Mouse (Mus musculus) thymus, adult 2 months (tissue): Measurements from ENCODE around the gene Mrs2. TPM values are rescaled to one million over a fixed set of nuclear protein-coding genes. Genes with fewer than 3 reads are reported as not detected.
"Not testable (repeated sequence)": the region's sequence is repeated elsewhere in the genome, so short reads cannot be mapped to it uniquely, and the experiment has no call there.

Source experiments
- DNase-seq: peaks from one replicate; pipeline ENCODE4 v3.0.0; 2021
- H3K27ac ChIP-seq: fragments of 200-500 bp; 2 replicates; pipeline ENCODE4 v1.5.1; 2012; ENCODE audit warnings: low read length, control low read depth; ENCODE audit not compliant: control insufficient read depth, insufficient read depth
- H3K27me3 ChIP-seq: fragments of 200-500 bp; 2 replicates; pipeline ENCODE4 v1.6.1; 2012; ENCODE audit warnings: mild to moderate bottlenecking, low read length, moderate library complexity, mixed read lengths; ENCODE audit not compliant: control insufficient read depth, insufficient read depth
- H3K36me3 ChIP-seq: fragments of 200-500 bp; 2 replicates; pipeline ENCODE4 v1.6.1; 2012; ENCODE audit warnings: mild to moderate bottlenecking, low read length, moderate library complexity; ENCODE audit not compliant: control insufficient read depth, insufficient read depth
- H3K4me1 ChIP-seq: fragments of 200-500 bp; replicated peaks from 2 replicates; pipeline ENCODE4 v1.6.1; 2012; ENCODE audit warnings: low read length; ENCODE audit not compliant: control insufficient read depth, insufficient read depth
- H3K4me3 ChIP-seq: fragments of 200-500 bp; 2 replicates; pipeline ENCODE4 v1.5.1; 2012; ENCODE audit warnings: mild to moderate bottlenecking, low read length, control low read depth, moderate library complexity; ENCODE audit not compliant: control insufficient read depth, insufficient read depth
- CTCF ChIP-seq: fragments of 200-500 bp; IDR thresholded peaks from 2 replicates; pipeline ENCODE4 v1.5.1; 2012; ENCODE audit warnings: mild to moderate bottlenecking, control low read depth, low read length, moderate library complexity, borderline replicate concordance; ENCODE audit not compliant: control insufficient read depth, poor library complexity, insufficient read depth; ENCODE audit errors: extremely low read depth
- POLR2A ChIP-seq: fragments of 200-500 bp; IDR thresholded peaks from 2 replicates; pipeline ENCODE4 v1.6.1; 2012; ENCODE audit warnings: mild to moderate bottlenecking, low read length, control low read depth, moderate library complexity; ENCODE audit not compliant: control insufficient read depth, poor library complexity, insufficient read depth; ENCODE audit errors: extremely low read depth
- WGBS: fragments of 180-500 bp; shearing (Covaris S2); methylation state at CpG from one replicate; pipeline ENCODE4 v1.1.7; 2018; 5-methylcytosine and 5-hydroxymethylcytosine counted together
- polyA plus RNA-seq: library from polyadenylated mRNA; depleted of rRNA; stranded (reverse); fragments of >200 nt; gene quantifications from 2 replicates; pipeline ENCODE4 v1.2.3, GENCODE M21; 2012

Gene Mrs2
- polyA plus RNA-seq, 1 experiment, result 39.1 TPM

GRCm38 (mm10) chr13:24985435-24985834 lies 34.7 kb downstream of the Mrs2 start:
- DNase-seq, result no peak
- H3K4me1 ChIP-seq, result peaks cover 6% of the 10 kb centered on the region; the same call in 1 of the 2 replicates
- no peaks in the 10 kb centered on the region for H3K27me3 ChIP-seq
- TF ChIP-seq CTCF, result no peak
- TF ChIP-seq POLR2A, result no peak
- H3K27ac ChIP-seq, result no peak overlapping the region
- 68% methylated on average over 2 of the region's 2 CpGs for WGBS
- no peaks in the 10 kb centered on the region for H3K36me3 ChIP-seq
- no peak overlapping the region for H3K4me3 ChIP-seq

GRCm38 (mm10) chr13:24981031-24981430 lies 39.1 kb downstream of the Mrs2 start:
- Histone ChIP-seq H3K27me3 (no peaks in the 10 kb centered on the region), H3K27ac (no peak overlapping the region), H3K4me3 (no peak overlapping the region), H3K4me1 (no peaks in the 10 kb centered on the region), H3K36me3 (no peaks in the 10 kb centered on the region)
- DNase-seq, result no peak
- WGBS, result 86% methylated on average over 6 of the region's 6 CpGs
- TF ChIP-seq POLR2A (no peak), CTCF (no peak)

- DNase-seq, result no peak
- no peaks in the 10 kb centered on the region for H3K27me3 ChIP-seq
- H3K4me1 ChIP-seq, result no peaks in the 10 kb centered on the region
- 88% methylated on average over 5 of the region's 5 CpGs for WGBS
- no peak for TF ChIP-seq POLR2A
- TF ChIP-seq CTCF, result no peak
- H3K36me3 ChIP-seq, result no peaks in the 10 kb centered on the region
- H3K27ac ChIP-seq, result no peak overlapping the region
- no peak overlapping the region for H3K4me3 ChIP-seq
Measured at GRCm38 (mm10) chr13:24977820-24978342, 42.3 kb downstream of the Mrs2 start.

- H3K4me3 ChIP-seq, result no peak overlapping the region
- no peak overlapping the region for H3K27ac ChIP-seq
- no peak for DNase-seq
- H3K36me3 ChIP-seq, result no peaks in the 10 kb centered on the region
- H3K4me1 ChIP-seq, result no peaks in the 10 kb centered on the region
- TF ChIP-seq POLR2A, result no peak
- no peak for TF ChIP-seq CTCF
- no peaks in the 10 kb centered on the region for H3K27me3 ChIP-seq
- WGBS, result 93% methylated on average over 4 of the region's 4 CpGs
Measured at GRCm38 (mm10) chr13:24976384-24976783, 43.8 kb downstream of the Mrs2 start.

- DNase-seq, H3K4me3 ChIP-seq, H3K27ac ChIP-seq, H3K4me1 ChIP-seq, H3K36me3 ChIP-seq, H3K27me3 ChIP-seq: not testable (repeated sequence)
- 94% methylated on average over 3 of the region's 3 CpGs for WGBS
Measured at GRCm38 (mm10) chr13:24971776-24972175, 48.4 kb downstream of the Mrs2 start.

GRCm38 (mm10) chr13:24965846-24966201 lies 54.4 kb downstream of the Mrs2 start:
- TF ChIP-seq POLR2A, result no peak
- TF ChIP-seq CTCF, result no peak
- Histone ChIP-seq H3K36me3 (no peaks in the 10 kb centered on the region), H3K27me3 (no peaks in the 10 kb centered on the region), H3K4me1 (peaks cover 6% of the 10 kb centered on the region), H3K4me3 (peak overlapping the region; percentile 45), H3K27ac (no peak overlapping the region)
- 39% methylated on average over 5 of the region's 5 CpGs for WGBS
- DNase-seq, result no peak

GRCm38 (mm10) chr13:24965130-24965845 lies 54.9 kb downstream of the Mrs2 start:
- TF ChIP-seq POLR2A (no peak), CTCF (no peak)
- H3K36me3 ChIP-seq, result no peaks in the 10 kb centered on the region
- no peaks in the 10 kb centered on the region for H3K27me3 ChIP-seq
- DNase-seq, result peak; percentile 12
- H3K27ac ChIP-seq, result no peak overlapping the region
- 12% methylated on average over 15 of the region's 15 CpGs for WGBS
- peaks cover 6% of the 10 kb centered on the region for H3K4me1 ChIP-seq
- peak overlapping the region; percentile 45 for H3K4me3 ChIP-seq
